Mouse (Mus musculus): ENCODE data around the gene Gsn.

Gsn gene

DNA sequence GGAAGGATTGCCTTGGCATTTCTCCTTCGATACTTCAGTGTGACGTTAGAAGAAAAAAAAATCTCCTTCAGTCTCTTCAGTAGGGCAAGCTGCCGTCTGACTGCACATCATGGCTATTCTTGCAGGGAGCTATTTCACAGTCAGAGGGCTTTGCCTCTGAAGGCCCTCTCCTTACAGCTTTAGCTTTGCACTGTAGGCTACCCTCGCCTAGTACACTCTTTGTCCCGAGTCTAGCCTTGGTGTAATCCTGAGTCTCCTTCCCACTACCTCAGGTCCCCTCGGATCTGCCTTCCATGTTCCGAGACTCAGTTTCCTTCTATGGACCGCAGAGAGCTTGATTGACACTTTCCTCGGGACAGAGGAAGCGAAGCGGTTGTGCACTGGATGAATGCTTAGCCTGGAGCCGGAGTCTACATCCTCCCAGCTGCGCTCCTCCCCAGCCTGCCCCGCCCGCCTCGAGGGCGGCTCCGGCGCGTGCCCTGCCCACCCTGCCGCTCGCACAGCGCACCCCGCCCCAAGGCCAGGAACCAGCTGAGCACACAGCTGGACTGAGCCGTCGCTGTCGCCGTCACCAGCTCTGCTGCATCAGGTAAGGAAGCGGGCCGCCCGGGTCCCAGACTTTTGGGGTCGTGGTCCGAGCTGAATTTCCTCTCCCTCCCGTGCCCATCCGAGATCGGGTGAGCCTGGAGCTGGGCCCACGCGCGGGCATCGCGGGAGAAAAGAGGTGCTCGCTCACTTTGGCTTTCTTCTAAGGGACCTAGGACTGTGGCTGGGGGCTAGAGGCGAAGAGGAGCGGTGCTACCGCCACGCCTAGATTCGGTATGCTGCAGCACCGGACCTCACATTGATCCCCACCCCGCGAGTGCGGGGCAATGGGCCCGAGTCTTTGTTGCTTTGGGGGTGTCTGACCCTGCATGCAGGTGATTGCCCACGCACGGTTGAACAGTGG lies at the start of gene Gsn:
TSS of gene Gsn (plus strand) at position 496 of the 949 bp plus-strand sequence.
- DNase-seq = peak in 1 of 2 experiments; percentile 31

DNA sequence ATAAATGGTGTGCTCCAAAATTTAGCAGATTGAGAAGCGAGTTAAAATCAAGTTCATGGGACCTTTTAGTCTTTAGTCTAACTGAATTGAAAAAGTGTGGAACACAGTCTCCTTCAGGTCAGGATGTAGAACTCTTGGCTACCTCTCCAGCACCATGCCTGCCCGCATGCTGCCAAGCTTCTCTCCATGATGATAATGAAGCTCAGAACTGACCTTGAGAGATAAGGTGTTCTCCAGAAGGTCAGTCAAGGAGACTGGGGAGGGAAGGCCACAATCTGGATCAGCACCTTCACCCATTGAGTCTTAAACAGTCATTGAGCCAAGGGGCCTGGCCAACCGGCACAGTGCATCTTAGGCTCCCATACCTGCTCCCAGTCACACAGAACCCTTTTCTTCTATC lies 49.4 kb upstream of the Gsn start:
- DNase-seq = no peak

DNA sequence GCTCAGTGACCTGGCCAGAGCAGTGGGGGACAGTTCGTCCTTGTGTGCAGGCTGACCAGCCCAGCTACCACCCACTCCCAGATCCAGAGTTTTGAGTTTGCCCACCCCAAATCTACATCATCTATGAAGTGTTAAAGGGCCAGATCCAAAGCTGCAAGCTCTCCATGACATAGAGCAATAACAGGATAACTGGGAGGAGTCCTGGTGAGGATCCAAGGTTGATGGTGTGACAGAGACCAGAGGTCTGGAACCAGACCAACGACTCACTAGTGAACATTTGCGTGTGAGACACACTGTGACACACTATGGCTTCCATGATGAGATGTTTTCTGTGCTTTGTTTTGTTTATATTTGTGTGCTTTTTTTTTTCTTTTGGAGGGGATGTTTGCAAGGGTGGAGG lies 48.1 kb upstream of the Gsn start:
- no peak for DNase-seq

DNA sequence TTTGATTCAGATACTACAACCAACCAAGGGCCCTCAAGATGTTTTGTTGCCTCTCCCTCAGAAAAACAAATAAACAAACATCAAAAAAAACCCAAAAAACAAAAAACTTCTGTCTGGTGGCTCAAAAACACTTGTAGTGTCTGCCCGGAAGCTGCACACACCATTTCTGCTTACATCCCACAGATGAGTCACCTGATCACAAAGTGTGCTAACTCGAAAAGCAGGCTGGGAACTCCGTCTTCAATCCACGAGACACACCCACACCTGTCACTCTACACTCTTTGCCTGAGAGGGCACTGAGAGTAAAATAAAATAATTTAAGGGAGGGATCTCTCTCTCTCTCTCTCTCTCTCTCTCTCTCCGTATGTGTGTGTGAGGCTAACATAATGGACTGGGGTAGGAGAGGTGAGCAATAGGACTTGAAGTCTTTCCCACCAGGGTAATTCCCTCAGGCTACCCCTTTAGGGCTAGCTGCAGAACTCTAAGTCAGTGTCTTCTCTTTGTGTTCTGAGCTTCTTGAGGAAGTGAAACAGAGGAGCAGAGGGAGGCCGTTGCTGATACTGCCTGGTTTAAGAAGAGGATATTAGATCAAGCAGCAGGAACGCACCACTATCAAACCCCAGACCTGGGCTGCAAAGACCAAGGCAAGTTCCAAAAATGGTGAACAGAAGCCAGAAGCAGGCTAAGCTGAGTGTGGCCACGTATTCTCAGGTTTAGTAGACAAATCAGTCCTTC lies 47.1 kb upstream of the Gsn start:
- no peak for DNase-seq

DNA sequence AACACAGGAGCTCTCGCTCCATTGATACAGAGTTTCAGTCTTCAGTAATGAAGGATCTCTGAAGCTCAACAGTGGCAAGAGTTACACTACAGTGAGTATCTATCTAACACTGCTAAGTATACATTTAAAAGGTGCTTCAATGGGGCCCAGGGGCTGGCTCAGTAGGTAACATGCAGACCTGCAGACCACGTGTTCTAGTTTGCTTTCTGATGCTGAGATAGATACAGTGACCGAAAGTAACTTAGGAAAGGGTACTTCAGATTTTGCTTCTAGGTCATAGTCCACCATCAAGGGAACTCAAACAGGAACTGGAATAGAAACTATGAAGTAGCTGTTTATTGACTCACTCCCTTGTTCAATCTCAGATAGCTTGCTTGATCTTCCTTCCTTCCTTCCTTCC lies 44.5 kb upstream of the Gsn start:
- no peak for DNase-seq

DNA sequence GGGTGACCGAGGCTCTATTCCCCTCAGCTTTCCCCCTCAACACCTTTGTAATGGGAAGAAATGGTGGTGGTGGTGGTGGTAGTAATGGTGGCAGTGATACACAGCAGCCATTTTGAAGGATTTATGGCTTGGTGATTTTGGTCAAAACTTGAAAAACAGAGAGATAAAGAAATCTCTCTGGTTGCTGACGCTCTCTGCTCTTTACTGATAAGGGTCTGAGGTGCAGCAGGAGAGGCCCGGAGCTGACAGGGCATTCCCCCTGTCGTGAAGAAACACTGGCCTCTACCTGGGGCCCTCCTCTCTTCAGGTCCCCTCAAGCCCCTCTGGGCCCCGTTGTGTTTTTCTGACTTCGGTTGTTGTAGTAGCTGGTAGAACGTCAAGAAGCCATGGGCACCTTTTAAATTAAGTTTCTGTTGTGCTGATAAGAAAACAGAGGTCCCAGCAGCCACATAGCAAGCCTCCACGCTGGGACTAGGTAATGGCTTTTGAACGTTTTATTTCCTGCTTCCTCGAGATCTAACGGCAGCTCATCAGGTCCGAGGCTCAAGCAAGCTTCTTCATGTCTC lies 42.8 kb upstream of the Gsn start:
- no peak for DNase-seq

DNA sequence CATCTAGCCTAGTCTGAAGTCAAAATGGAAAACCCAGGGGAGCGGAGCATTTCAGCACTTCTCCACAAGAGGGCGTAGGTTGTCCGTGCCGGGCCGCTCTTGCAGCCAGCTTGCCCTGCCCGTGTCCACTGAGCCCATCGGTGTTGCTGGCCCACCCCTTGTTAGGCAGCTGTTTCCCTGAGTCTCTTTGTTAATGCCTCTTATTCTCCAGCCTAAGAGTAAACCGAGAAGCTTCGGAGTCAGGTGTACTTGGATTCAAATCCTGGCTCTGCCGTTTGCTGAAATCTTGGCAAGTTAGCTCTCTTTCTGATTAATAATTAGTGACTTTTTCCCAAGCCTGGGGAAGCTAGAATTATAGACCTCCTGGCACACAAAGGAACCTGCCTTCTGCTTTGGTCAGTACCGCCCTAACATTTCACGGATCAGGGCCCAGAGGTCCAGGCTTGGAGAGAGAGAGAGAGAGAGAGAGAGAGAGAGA lies 41.3 kb upstream of the Gsn start:
- DNase-seq = peak; percentile 81

DNA sequence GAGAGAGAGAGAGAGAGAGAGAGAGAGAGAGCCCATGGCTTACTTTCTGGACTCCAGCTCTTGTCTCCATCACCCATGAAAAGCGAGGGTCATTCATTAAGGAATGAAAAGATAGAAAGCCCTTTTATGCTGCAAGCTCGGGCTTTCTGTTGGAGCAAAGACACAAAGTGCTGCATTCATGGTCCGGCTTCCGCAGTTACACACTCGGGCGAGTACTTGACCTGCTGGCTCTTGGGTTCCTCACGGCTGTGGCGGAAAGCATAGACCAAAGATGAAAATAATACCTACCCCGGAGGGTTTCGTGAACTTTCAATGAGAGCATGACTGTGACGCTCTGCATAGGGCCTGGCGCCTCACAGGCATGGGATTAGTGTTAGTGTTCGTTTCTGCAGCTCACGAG lies 40.8 kb upstream of the Gsn start:
- no peak for DNase-seq

DNA sequence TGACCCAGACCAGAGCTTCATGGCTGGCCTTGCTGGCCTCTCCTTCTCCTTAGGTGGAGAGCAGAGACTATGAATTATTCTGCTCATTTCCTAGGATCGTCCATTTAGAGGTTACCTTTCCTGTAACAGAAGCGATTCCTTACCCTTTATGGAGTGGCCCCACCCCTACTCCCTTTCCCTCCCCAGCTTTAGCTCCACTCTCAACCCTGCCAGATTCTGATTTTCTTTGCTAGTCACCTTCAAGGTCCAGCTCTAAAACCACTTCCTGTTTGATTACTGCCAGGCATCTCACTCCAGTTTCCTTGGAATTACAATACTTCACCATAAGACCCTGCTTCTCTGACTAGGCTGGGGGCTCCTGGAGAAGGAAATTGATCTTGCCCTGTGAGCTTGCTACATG lies 39.5 kb upstream of the Gsn start:
- no peak for DNase-seq

DNA sequence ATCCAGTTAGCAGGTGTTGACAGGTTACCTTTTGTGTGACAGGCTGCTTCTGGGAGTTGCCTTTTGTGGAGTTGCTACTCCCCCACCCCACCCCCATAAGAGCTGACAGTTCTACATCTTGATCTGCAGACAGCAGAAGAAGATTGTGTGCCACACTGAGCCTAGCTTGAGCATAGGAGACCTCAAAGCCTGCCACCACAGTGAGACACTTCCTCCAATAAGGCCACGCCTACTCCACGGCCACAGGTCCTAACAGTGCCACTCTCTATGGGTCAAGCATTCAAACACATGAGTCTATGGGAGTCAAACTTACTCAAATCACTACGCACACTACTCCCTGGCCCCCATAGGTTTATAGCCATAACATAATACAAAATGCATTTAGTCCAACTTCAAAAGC lies 37.4 kb upstream of the Gsn start:
- no peak for DNase-seq

DNA sequence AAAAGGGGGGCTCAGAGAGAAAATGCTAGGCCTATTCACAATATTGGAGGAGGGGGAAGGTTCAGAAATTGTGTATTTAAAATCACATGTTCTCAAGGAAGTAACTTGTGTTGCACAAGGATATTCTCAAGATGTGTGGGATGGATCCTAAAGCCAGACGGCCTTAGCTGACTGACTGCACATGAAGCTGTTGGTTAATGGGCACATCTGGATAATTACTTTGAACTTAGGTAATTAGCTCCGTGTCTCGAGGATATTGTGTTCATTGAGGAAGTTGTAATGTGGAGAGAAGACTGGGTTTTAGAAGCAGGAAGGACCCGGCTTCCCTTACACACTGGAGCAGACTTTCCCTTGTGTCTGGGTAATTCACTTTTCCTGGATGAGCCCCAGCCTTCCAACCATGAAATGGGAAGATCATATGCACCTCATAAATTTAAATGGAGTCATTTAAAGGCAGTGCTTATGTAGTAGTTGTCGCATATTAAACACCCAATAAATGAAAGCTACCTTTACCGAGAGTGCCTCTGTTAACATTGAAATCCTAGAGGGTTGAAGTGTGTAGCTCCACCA lies 33.3 kb upstream of the Gsn start:
- DNase-seq = no peak

DNA sequence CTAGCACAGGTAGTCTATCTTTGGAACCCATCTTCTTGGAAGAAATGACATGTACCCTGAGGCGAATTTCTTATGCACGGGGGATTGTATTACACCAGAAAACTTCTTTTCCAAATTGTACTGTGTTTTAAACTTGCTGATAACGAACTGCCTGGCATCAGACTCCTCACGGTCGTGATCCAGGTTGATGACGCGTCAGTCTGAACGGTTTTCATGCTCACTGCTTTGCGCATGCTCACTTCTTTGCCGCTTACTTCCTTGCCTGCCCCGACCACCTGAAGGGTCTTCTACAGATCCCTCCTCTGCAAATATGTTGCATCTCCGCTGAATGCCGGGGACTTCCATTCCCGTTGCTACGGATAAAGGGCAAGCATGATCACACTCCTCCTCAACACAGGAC lies 31.9 kb upstream of the Gsn start:
- no peak for DNase-seq

DNA sequence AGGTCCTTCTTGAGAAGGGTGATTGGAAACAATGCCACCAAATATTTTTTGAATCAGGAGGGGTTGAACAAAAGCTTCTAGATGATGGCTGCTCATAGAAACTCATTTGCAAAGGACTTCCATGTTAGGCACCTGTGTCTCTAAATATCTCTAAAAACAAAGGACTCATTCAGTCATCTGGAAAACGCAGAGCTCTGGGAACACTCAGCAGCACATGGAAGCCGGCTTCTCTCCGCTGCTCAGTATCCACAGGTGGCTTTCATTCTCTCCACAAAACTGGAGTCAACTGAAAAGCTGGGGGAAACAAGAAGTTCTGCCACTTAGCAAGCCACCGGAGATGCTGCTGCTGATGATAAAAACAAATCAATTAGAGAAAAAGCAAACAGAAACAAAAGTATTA lies 28.0 kb upstream of the Gsn start:
- no peak for DNase-seq

DNA sequence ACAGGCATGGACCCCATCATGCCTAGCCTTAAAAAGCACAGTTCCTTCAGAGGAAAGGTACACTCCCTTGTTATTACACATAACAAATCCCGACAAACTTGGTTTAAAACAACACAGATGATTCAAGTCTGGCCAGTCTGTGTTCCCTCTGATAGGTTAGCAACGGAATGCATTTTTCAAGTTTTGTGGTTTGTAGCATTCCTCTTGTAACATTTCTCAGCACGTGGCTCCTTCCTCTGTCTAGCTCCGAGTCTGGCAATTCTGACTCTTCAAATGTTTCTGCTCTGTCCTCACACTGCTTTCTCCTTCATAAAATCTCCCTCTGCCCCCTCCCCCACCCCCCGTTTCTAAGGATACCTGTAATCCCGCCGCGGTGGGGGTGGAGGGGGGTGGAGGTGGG lies 26.0 kb upstream of the Gsn start:
- no peak for DNase-seq

DNA sequence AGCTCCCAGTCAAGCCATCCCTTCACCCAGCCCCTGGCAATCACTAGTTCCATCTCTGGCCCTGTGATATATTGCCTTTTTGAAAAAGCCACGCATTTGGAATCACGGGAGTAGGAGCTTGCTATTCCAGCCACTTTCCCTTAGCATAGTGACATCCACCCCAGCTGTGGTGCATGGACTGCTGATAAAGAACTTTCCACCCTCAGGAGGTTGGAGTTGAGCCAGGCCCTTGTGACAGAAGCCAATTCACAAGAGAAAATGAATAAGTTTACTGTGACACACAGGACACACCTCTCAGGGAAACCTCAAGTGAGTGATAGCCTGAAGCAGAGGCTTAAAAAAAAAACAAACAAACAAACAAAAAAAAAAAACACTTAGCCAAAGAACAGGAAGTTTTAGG lies 24.3 kb upstream of the Gsn start:
- no peak for DNase-seq

DNA sequence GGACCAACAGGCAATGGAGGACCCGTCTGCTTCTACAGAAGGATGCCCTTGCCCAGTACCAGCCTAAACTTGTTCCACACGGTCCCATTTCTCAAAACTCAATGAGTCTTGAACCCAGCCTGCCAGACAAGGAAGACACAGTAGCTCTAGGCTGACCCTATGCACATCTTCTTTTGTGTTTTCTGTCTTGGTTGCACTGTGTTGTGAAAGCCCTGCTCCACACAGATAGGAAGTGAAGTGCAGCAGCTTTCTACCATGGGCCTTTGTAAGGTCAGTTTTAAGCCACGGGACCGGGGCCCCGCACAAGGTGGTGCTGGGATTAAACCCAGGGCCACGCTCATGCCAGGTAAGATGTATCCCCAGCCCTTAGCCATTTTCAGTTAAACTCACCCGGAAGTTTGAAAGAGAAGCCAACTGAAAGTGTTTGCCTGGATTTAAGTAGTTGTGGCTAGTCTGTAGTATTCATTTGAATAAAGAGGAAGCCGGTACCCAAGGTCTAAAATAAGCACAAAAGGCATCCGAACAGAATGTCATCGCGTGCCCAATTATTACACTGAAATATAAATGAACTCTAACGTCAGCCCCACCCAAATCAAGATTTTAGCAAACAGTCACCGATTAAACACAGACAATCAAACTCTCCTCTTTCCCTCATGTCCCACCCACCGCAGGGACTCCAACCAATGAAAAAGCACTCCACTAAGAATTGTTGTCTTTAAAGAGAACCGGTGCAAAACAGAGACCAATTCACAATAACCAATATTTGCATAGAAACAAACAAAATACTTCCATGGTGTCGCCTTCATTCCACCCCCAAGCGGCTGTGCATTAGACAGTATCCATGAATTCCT lies 23.4 kb upstream of the Gsn start:
- DNase-seq = no peak

DNA sequence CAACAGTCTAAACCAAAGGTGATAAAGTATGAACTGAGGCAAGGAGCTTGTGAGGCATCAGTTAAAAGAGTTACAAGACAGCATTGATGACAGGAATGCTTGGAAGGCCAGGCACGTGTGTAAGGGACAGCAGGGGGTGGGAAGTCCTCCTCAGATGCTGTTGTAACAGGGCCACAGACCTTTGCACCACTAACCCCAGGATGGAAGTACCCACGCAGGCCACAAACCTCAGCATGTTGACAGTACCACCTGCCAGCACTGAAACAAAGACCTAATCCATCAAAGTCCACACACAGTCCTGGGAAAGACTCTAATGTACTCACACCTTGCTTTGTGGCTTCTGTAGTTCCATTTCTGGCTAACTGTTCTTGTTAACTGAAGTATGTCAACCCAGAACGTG lies 22.3 kb upstream of the Gsn start:
- DNase-seq = no peak

DNA sequence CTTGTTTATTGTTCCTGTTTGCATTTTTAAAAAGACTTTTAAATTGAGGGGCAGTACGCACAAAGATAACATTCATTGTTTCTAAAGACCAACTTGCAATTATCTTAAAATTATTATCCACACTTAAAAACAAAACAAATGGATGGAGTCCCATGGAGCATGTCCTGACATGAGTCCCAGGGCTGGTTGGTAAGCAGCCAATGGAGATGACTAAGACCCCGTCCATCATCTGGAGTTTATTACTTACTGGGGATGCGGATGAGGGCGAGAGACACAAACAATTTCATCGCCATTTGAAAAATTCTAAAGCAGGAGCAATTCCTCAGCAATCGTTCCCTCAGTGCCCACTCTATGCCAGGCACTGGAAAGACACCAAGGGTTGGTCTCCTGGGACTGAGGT lies 21.2 kb upstream of the Gsn start:
- no peak for DNase-seq

DNA sequence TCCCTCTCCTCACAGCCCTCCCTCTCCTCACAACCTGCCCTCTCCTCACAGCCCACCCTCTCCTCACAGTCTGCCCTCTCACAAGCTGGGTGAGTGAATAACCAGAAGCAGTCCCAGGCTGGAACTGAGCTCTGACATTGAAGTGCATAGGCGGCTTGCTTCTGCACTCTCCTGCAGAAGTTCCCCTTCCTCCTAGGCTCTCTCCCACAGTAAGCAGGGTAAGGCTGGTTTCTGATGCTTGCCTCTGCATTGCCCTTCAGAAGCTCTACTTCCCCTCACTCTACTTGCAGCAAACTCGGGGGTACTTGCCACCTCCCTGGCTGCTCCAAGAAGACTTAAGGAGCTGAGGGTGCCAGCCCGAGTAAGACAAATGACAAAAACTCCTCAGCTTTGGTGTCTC lies 11.9 kb upstream of the Gsn start:
- DNase-seq = no peak

DNA sequence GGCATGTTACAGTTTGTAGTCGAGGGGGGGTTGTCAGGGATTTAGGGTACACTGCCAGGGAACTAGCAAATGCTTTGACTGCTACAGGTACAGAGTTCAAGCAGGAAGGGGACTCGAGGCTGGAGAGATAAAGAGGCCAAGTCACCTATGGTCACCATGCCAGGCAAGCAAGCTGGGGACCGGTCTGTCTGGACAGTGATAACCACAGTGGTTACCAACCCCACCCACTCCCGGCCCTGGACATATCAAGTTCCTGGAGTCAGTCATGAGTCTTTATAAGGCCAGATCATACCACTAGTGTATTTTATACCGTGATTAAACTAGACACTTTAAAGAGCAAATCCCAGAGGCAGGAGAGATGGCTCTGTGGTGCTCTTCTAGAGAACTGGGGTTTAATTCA lies 8.4 kb upstream of the Gsn start:
- no peak for DNase-seq

DNA sequence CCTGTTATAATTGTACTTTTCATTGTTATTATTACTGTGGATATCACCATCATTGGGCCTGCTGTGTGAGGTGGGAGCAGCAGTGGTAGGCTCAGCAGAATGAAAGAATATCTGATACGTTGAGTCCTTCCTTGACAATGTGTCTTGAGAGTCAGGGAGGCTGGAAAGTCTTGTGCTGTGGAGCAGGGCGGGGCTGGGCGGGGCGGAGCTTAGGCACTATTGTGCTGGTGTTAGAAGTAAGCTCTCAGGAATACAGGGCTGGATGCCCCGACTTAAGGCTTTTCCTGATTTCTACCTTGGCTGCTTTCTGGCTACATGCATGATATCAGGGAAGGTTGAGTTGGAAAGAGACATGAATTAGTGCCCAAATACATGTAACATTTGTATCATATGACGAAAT lies 3.4 kb upstream of the Gsn start:
- DNase-seq = no peak

DNA sequence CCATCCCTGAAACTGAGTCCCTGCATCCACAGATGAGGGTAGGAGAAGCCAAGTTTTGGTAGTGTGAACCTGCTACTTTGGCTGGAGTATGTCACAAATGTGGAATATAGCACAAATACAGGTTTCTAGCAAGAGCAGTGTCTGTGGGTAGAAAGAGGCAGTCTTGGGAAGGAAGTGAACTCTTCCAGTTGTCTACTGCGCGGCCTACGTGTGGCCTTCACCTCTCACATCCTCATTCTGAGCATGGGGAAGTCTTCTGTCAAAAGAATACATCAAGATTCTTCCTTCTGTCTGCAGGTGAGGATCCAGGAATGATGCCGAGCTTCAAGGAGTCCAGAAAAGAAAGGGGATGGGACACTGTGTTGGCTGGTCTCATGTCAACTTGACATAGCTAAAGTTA lies 2.4 kb upstream of the Gsn start:
- DNase-seq = no peak

DNA sequence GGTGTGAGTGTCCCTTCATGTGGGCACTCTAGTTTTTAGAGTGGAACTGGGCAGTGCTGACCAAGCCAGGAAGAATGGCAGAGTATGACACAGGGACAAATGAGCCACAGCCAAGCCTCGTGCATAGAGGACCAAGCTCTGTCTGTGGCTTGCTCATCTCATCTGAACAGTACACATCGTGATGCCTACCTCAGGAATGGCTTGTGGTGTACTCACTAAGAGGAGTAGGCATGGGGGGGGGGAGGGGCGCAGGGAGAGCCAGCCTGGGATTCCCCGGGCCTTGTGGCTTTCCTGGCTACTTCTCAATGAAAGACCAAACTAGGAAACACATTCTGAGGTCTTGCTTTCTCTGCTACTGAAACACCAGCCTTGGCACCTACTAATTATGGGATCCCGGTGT lies 1.2 kb upstream of the Gsn start:
- no peak for DNase-seq

Measured in cerebellum, postnatal 36 days (tissue).